Mouse (Mus musculus): Measurements from ENCODE around the gene Fam47e. TPM values are rescaled to one million over a fixed set of nuclear protein-coding genes. Genes with fewer than 3 reads are reported as not detected.

Gene Fam47e
- not detected in 4 replicates for total RNA-seq (2023; ENCODE audit: inconsistent age)

GRCm38 (mm10) chr5:92554891-92555511 lies at the start of gene Fam47e:
Gene Fam47e (plus strand): TSS chr5:92555069.

DNA sequence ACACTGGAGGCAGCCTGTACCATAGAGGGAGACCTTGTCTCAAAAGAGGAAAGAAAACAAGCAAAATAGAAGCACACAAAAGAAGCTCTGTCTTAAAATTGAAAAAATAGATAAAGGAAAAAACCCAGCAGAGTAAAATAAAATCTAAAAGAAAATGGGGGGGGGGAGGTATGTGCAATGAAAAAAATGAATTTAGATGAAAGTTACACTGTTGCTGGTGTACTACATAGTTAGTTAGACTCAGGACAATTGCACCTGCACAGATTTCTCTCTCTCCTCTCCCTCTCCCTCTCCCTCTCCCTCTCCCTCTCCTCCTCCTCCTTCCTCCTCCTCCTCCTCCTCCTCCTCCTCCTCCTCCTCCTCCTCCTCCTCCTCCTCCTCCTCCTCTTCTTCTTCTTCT lies 48.1 kb upstream of the Fam47e start, which contains the start of gene Scarb2:
Gene Scarb2, minus strand, starts transcription at position 101 of the 400 bp plus-strand sequence.

DNA sequence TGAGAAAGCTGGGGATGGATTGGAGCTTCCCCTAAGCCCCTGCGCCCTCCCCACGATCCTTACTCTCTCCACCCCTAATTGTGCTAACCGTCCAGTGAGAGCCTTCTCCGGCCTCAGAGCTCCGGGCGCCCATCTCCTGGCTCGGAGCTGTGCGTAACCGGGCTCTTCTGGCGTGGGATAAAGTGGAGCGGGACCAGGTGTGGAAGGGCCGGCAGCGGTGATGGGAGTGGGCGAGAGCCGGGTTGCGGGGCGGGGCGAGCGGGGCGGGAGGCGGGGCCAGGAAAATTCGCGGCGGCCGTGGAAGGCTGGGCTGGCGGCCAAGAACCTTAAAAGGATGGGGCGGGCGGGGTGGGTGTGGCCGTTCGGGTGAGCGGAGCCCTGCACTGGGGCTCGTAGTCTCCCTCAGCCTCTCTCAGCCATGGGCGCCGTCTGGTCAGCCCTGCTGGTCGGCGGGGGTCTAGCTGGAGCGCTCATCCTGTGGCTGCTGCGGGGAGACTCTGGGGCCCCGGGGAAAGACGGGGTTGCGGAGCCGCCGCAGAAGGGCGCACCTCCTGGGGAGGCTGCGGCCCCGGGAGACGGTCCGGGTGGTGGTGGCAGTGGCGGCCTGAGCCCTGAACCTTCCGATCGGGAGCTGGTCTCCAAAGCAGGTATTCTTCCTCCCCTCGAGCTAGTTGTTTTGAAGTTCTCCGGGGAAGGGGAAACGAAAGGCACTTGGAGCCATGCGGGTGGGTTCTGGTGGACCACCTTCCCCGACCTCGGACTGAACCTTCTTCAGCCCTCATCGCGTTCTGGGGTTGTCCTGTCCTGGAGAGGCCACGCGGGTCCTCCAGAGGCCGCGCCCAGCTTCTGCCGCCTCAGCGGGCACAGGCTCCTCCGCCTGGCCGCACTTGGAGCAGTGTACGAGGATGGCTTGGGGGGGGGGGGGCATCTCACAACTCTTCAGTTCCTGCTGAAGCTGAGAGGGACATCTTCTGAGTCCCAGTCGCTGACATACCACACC lies 48.1 kb downstream of the Fam47e start, which contains the start of gene Stbd1:
Gene Stbd1, plus strand, starts transcription at position 351 of the 1,000 bp plus-strand sequence.

Other genes starting within 250 kb of the Fam47e start
- 97.9 to 108 TPM (median 105 TPM) in 4 replicates for gene Sdad1, start 244.6 kb upstream of the Fam47e start, total RNA-seq (2023; ENCODE audit: inconsistent age)
- 0.35 to 0.66 TPM (median 0.39 TPM) in 3 of 4 replicates, not detected in the other for gene Cxcl9, start 227.0 kb upstream of the Fam47e start, total RNA-seq (2023; ENCODE audit: inconsistent age)
- gene Art3, start 223.2 kb upstream of the Fam47e start, total RNA-seq (2023; ENCODE audit: inconsistent age), result 0.86 to 1.8 TPM in 2 of 4 replicates, not detected in the others
- 0.22 to 1.3 TPM (median 0.75 TPM) in 4 replicates for gene Cxcl10, start 206.2 kb upstream of the Fam47e start, total RNA-seq (2023; ENCODE audit: inconsistent age)
- gene Nup54, start 119.8 kb upstream of the Fam47e start, total RNA-seq (2023; ENCODE audit: inconsistent age), result 45.6 to 60.6 TPM (median 57.7 TPM) in 4 replicates
- gene Scarb2, start 48.2 kb upstream of the Fam47e start, total RNA-seq (2023; ENCODE audit: inconsistent age), result 28.1 to 30.1 TPM (median 28.5 TPM) in 4 replicates
- gene Stbd1, start 48.0 kb downstream of the Fam47e start, total RNA-seq (2023; ENCODE audit: inconsistent age), result 3.6 to 5.3 TPM (median 4.4 TPM) in 4 replicates
- gene Ccdc158, start 120.2 kb downstream of the Fam47e start, total RNA-seq (2023; ENCODE audit: inconsistent age), result 0.12 to 0.84 TPM in 2 of 4 replicates, not detected in the others
- gene Shroom3, start 128.4 kb downstream of the Fam47e start, total RNA-seq (2023; ENCODE audit: inconsistent age), result 0.09 to 0.30 TPM (median 0.19 TPM) in 4 replicates

All from B cell, adult (primary cell).